Mouse (Mus musculus): ENCODE measurements at regions not wholly inside any gene's neighbourhood (a gene's known extent, or its start where the extent isn't known, plus 50 kb on each side); places are given as distances from the start of the nearest gene placed in this dataset.

DNA sequence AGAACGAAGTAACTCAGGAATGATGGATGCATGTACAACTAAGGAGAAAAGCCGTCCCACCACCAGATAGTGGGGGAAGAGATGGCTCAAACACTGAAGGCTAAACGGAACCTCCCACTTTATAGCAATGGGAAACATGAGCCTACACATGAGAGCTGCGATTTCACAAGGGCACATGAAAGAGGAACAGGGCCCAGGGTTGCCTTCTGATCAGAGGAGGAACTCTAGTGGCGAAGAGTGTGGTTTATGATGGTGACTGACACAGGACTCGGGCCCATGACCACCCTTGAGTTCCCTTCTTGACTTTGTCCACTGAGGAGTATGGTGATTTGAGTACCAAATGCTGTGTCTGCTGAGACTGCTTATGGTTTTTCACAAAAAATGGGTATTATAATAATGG is 179.2 kb upstream of the Pde3a start:
- TF ChIP-seq CTCF (IDR thresholded peaks at IDR 0.05; ENCODE audit: borderline replicate concordance, extremely low read depth, insufficient read depth, insufficient read length), result no peak
- no peak for TF ChIP-seq POLR2A (IDR thresholded peaks at IDR 0.05; ENCODE audit: borderline replicate concordance, extremely low read depth, insufficient read depth, insufficient read length, poor library complexity, severe bottlenecking)
